Mouse (Mus musculus) kidney, embryonic 16.5 days (tissue): ENCODE measurements around the gene Pycr1. TPM values are rescaled to one million over a fixed set of nuclear protein-coding genes. Genes with fewer than 3 reads are reported as not detected.
"Not testable (repeated sequence)": the region's sequence is repeated elsewhere in the genome, so short reads cannot be mapped to it uniquely, and the experiment has no call there.

ENCODE experiments used
- ATAC-seq: fragments of 200-750 bp; cut with Nextera tagmentation; 2 replicates; pipeline ENCODE4 v1.8.0; 2017; ENCODE audit warnings: moderate TSS enrichment; ENCODE audit not compliant: low FRiP score, low TSS enrichment
- H3K27ac ChIP-seq: fragments of 300-500 bp; sonication (generic); 2 replicates; pipeline ENCODE4 v1.5.1; 2014; ENCODE audit warnings: low read length
- H3K27me3 ChIP-seq: fragments of 300-500 bp; sonication (generic); 2 replicates; pipeline ENCODE4 v1.6.1; 2014; ENCODE audit warnings: low read length, control low read depth, mixed read lengths; ENCODE audit not compliant: insufficient read depth
- H3K36me3 ChIP-seq: fragments of 300-500 bp; sonication (generic); 2 replicates; pipeline ENCODE4 v1.6.1; 2014; ENCODE audit warnings: low read length, control low read depth, mixed read lengths; ENCODE audit not compliant: insufficient read depth
- H3K4me1 ChIP-seq: fragments of 300-500 bp; sonication (generic); 2 replicates; pipeline ENCODE4 v1.6.1; 2014; ENCODE audit warnings: low read length, control low read depth, mixed read lengths; ENCODE audit not compliant: insufficient read depth
- H3K4me2 ChIP-seq: fragments of 300-500 bp; sonication (generic); replicated peaks from 2 replicates; pipeline ENCODE4 v1.6.1; 2014; ENCODE audit warnings: low read depth, low read length
- H3K4me3 ChIP-seq: fragments of 300-500 bp; sonication (generic); 2 replicates; pipeline ENCODE4 v1.5.1; 2014; ENCODE audit warnings: mild to moderate bottlenecking, low read length
- H3K9ac ChIP-seq: fragments of 300-500 bp; sonication (generic); replicated peaks from 2 replicates; pipeline ENCODE4 v1.6.1; 2014; ENCODE audit warnings: low read length
- H3K9me3 ChIP-seq: fragments of 300-500 bp; sonication (generic); 2 replicates; pipeline ENCODE4 v1.6.1; 2016; ENCODE audit warnings: low read length, control low read depth
- WGBS: fragments of 180-500 bp; shearing (Covaris S2); extraction: QIAGEN DNeasy Blood & Tissue Kit; methylation state at CpG from one replicate; pipeline ENCODE4 v1.1.7; 2014; 5-methylcytosine and 5-hydroxymethylcytosine counted together
- polyA plus RNA-seq: library from polyadenylated mRNA; unstranded; fragments of >200 nt; fragmentation: Nextera tagmentation; extraction: Ambion mirVana; gene quantifications from 2 replicates; pipeline ENCODE4 v1.2.1, GENCODE M21; 2015

Gene Pycr1
- polyA plus RNA-seq, 1 experiment from 2014 or later, result 27.3 TPM

DNA sequence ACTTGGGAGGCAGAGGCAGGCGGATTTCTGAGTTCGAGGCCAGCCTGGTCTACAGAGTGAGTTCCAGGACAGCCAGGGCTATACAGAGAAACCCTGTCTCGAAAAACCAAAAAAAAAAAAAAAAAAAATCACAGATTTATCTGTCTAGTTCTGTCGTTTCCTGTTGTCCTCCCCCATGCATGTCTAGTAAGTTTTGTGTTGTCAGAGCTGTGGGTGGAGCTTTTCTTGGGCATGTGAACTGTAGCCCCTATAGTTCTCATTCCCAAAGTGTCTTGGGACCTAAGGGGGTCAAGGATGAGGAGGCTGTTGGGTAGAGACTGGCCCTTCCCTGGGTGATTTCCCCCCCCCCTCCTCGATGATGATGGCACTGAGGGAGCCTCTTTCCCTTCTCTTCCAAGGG, 32.3 kb upstream of the Pycr1 start:
- not testable (repeated sequence) for H3K27me3 ChIP-seq, H3K27ac ChIP-seq, H3K4me2 ChIP-seq, H3K4me1 ChIP-seq, H3K9me3 ChIP-seq, ATAC-seq, H3K4me3 ChIP-seq, H3K9ac ChIP-seq
- peaks cover 20% of the 10 kb centered on the region for H3K36me3 ChIP-seq
- WGBS, result 80% methylated on average over 4 of the region's 5 CpGs

- H3K9me3 ChIP-seq, result no peaks in the 10 kb centered on the region
- ATAC-seq, result peak; percentile 26; the same call in 1 of the 2 replicates
- WGBS, result 39% methylated on average over 12 of the region's 12 CpGs
- H3K9ac ChIP-seq, result peak overlapping the region; percentile 82
- peak overlapping the region; percentile 80 for H3K27ac ChIP-seq
- peak overlapping the region; percentile 95 for H3K4me2 ChIP-seq
- peaks cover 8% of the 10 kb centered on the region for H3K4me1 ChIP-seq
- no peaks in the 10 kb centered on the region for H3K27me3 ChIP-seq
- peak overlapping the region; percentile 68 for H3K4me3 ChIP-seq
- peaks cover 4% of the 10 kb centered on the region for H3K36me3 ChIP-seq
Observed at GRCm38 (mm10) chr11:120673594-120674122, 30.1 kb upstream of the Pycr1 start.

- WGBS, result under 1% methylated on average over 82 of the region's 83 CpGs
- H3K4me2 ChIP-seq, result peak within 1 kb of the TSS; percentile 95
- no peaks in the 10 kb centered on the region for H3K36me3 ChIP-seq
- H3K4me3 ChIP-seq, result peak within 1 kb of the TSS; percentile 68
- no peaks in the 10 kb centered on the region for H3K9me3 ChIP-seq
- peaks cover 8% of the 10 kb centered on the region for H3K4me1 ChIP-seq
- H3K27ac ChIP-seq, result peak within 1 kb of the TSS; percentile 82
- no peaks in the 10 kb centered on the region for H3K27me3 ChIP-seq
- H3K9ac ChIP-seq, result peak within 1 kb of the TSS; percentile 82
- ATAC-seq, result peak; percentile 96
Observed at GRCm38 (mm10) chr11:120672687-120673593, 29.4 kb upstream of the Pycr1 start, which contains the start of gene Aspscr1. TSS of gene Aspscr1 (plus strand) at chr11:120672973.

DNA sequence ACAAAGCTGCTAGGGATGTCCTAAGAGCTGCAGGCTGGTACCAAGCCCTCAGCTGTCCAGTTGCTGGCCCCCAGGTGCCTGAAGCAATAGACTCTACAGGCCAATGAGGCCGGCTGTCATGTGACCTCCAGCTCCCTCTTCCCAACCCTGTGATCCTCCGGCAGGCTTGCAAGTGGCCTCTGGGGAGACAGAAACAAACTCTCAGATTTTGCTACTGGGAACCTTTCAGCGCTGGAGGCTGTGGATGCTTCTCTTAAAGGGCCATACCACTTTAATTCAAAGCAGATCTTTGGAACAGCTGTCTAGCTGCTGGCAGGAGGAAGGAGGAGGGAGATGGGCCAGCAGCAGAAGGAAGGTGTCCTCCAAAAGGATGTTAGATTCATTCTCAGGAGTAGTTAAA, 23.0 kb upstream of the Pycr1 start:
- Histone ChIP-seq H3K4me1 (no peaks in the 10 kb centered on the region), H3K4me2 (no peak overlapping the region), H3K27me3 (peaks cover 19% of the 10 kb centered on the region), H3K27ac (no peak overlapping the region), H3K4me3 (no peak overlapping the region), H3K9me3 (no peaks in the 10 kb centered on the region), H3K36me3 (no peaks in the 10 kb centered on the region), H3K9ac (no peak overlapping the region)
- no peak for ATAC-seq
- 3% methylated on average over 3 of the region's 3 CpGs for WGBS

DNA sequence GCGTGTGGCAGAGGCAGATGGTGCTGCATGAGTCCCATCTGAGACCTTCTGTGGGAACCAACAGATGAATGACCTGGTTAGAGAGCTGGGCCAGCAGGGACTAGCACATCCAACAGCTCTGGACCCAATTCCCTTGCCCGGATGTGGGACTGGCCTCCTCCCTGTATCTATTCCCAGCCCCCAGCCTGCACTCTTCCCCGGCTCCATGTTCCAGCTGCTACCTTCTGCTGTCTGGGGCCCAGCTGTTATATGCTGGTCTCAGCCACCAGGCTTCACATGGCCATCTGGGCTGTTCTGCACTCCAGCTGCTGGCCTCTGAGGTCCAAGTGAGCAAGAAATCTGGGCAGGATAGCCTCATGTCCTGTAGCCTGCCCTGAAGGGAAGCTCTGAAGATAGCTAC, 21.8 kb upstream of the Pycr1 start:
- Histone ChIP-seq H3K4me3 (no peak overlapping the region), H3K27me3 (peaks cover 31% of the 10 kb centered on the region), H3K9ac (no peak overlapping the region; the same call in 1 of the 2 replicates), H3K27ac (no peak overlapping the region), H3K9me3 (no peaks in the 10 kb centered on the region), H3K4me1 (peaks cover 10% of the 10 kb centered on the region; the same call in 1 of the 2 replicates), H3K4me2 (no peak overlapping the region), H3K36me3 (no peaks in the 10 kb centered on the region)
- peak; percentile 30; the same call in 1 of the 2 replicates for ATAC-seq
- WGBS, result 71% methylated on average over 3 of the region's 3 CpGs

DNA sequence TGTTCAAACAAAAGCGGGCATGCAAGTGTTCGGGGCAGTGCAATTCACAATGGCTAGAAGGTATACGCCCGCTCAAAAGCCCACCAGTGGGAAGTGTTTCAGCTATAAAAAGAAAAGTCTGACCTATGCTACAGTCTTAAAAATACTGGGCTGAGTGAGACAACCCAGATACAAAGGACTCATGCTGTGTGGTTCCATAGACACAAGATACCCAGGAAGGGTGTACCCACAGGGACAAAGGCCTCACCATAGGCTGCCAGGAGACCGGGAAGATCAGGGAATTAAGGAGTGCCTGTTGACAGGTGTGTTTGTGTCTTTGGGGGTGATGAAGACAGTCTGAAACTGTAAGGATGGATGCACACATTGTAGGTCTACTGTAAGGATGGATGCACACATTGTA, 20.1 kb upstream of the Pycr1 start:
- peaks cover 48% of the 10 kb centered on the region for H3K27me3 ChIP-seq
- no peak overlapping the region for H3K9ac ChIP-seq
- 93% methylated on average over 5 of the region's 5 CpGs for WGBS
- H3K27ac ChIP-seq, result no peak overlapping the region
- peaks cover 17% of the 10 kb centered on the region; the same call in 1 of the 2 replicates for H3K4me1 ChIP-seq
- no peak overlapping the region for H3K4me2 ChIP-seq
- H3K9me3 ChIP-seq, result no peaks in the 10 kb centered on the region
- H3K4me3 ChIP-seq, result no peak overlapping the region
- no peaks in the 10 kb centered on the region for H3K36me3 ChIP-seq
- ATAC-seq, result no peak

DNA sequence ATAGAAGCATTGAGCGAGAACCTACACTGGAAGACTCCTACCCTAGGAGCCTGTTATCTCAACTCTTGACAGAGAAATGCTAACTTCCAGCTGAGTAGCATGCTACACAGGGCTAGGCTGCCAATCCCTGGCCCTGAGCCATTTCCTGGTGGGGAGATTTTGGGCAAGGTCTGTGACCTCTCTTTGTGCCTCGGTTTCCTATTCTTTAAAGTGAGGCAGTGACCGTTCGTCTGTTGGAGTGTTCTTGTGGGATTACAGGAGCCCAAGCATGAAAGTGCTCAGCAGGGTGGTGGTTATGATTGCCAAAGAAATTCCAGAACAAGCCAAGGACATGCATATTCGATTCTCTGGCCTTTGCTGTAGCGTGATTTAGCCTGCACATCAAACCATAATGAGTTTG, 19.2 kb upstream of the Pycr1 start:
- 78% methylated on average over 6 of the region's 6 CpGs for WGBS
- peaks cover 17% of the 10 kb centered on the region; the same call in 1 of the 2 replicates for H3K4me1 ChIP-seq
- H3K36me3 ChIP-seq, result no peaks in the 10 kb centered on the region
- H3K27me3 ChIP-seq, result peaks cover 58% of the 10 kb centered on the region
- H3K27ac ChIP-seq, result no peak overlapping the region
- H3K4me2 ChIP-seq, result no peak overlapping the region
- H3K9me3 ChIP-seq, result no peaks in the 10 kb centered on the region
- no peak overlapping the region for H3K4me3 ChIP-seq
- no peak overlapping the region for H3K9ac ChIP-seq
- no peak for ATAC-seq

DNA sequence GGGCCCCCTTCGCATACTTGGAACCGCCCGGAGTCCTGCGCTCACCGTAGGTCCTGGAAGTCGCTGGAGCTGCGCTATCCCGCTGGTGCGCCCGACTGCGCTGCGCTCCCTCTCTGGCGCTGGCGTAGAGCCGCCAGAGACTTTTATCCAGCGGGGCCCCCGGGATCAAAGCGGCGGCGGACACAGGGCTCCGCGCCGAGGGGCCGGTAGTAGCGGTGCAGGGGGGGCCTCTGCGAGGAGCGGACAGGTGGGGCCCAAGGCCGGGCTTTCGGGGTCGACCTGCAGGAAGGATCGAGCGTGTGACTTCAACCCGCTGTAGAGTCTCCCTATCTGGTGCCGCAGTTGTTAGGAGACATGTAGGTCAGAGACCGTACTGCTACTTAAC, 17.5 kb upstream of the Pycr1 start, which contains the start of gene Notum:
Gene Notum (minus strand): TSS at position 100 of the 385 bp plus-strand sequence.
- H3K9me3 ChIP-seq, result no peaks in the 10 kb centered on the region
- H3K4me3 ChIP-seq, result peak within 1 kb of the TSS; percentile 52
- H3K27me3 ChIP-seq, result peaks cover 64% of the 10 kb centered on the region
- peaks cover 17% of the 10 kb centered on the region; the same call in 1 of the 2 replicates for H3K4me1 ChIP-seq
- peak within 1 kb of the TSS; percentile 53 for H3K9ac ChIP-seq
- no peak within 1 kb of the TSS for H3K27ac ChIP-seq
- no peaks in the 10 kb centered on the region for H3K36me3 ChIP-seq
- WGBS, result under 1% methylated on average over 35 of the region's 35 CpGs
- peak within 1 kb of the TSS; percentile 69 for H3K4me2 ChIP-seq
- 0 out of 2 replicates have a peak, but pooled peaks have one; percentile 6 for ATAC-seq

DNA sequence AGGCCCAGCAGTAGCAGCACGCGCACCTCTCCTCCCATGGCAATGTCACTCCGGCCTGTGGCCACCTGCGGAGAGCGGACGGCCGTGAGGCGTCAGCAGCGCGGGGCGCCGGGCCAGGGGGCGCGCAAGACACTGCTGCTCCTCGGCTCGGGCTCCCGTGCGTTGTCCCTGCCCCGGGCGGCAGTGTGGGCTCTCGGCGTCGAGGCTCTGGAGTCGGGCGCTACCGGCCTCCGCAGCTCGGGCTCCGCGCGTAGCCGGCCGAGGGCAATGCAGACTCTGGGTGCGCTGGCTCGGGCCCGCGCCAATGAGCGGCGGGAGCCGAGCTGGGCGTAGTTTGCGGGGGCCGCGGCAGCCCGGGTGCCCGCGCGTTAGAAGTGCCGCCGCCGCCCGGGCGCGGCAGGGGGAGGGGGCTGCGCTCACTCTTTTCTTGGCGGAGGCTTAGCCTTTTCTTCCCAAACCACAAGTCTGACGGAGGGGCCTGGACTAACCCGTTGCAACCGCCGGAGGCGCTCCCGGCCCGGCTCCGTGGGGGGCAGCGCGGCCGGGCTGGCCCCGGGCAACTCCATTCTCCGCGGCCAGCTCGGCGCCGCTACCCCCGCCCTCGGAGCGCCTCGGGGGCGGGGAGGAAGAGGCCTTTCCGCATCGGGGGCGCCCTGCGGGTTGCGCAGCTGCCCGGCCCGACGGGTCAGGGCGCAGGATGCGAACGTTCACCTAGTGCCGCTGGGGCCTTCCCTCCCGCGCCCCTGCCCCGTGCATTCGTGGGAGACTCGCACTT, 16.9 kb upstream of the Pycr1 start:
- under 1% methylated on average over 89 of the region's 95 CpGs for WGBS
- Histone ChIP-seq H3K9ac (peak overlapping the region; percentile 53), H3K4me1 (peaks cover 17% of the 10 kb centered on the region; the same call in 1 of the 2 replicates), H3K4me2 (peak overlapping the region; percentile 69), H3K27ac (no peak overlapping the region), H3K27me3 (peaks cover 64% of the 10 kb centered on the region), H3K36me3 (no peaks in the 10 kb centered on the region), H3K9me3 (no peaks in the 10 kb centered on the region), H3K4me3 (peak overlapping the region; percentile 52)
- ATAC-seq, result peak; percentile 44; the same call in 1 of the 2 replicates
